Mouse (Mus musculus): ENCODE data around the gene Cdyl.

The Cdyl gene

DNA sequence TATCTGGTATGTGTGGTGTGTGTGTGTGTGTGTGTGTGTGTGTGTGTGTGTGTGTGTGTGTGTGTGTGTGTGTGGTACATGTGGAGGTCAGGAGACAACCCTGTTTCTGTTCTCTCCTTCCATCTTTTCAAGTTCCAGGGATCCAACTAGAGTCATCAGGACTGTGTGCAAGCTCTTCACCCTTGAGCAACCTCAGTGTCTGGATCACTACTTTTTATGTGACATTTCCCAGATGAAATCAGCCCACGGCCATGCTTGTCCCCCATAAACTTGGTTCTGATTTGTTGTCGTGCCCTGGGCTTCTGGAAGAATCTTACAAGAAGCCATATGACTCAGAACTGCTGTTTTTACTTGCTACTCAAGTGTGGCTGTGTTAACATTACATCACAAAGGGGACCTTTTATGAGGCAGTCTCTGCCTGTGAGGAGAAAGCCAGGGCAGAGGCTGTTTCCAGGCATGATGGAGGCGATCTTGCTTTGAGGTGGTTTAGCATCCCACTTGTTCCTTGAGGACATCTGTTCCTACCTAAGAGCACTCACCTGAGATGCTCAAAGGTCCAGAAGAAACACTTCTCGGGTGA is at the start of gene Cdyl:
Gene Cdyl (plus strand): TSS at position 428 of the 580 bp plus-strand sequence.
- in situ Hi-C loops (cut with MboI, MseI), result no loop called here

GRCm38 (mm10) chr13:35610718-35611117 is 48.9 kb upstream of the Cdyl start:
- in situ Hi-C loops (cut with MboI, MseI), result no loop called here

DNA sequence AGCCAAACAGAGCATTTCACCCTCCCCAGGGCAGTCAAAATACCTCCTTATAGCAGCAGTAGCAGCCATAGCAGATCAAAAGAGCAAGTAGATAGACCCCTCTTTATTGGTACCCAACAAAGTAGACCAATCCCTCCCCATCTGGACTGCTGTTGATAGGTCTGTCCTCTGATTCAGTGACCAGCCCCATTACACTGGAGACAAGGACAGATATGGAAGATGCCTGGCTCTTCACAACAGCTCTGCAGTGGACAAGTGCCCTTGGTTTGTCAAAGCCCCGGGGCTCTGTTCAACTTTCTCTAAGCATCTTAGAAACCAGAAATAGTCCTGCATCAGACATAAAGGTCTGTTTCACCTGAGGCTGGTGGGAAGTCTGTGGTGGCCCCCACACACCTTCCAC is 47.1 kb upstream of the Cdyl start:
- in situ Hi-C loops (cut with MboI, MseI), result no loop called here

DNA sequence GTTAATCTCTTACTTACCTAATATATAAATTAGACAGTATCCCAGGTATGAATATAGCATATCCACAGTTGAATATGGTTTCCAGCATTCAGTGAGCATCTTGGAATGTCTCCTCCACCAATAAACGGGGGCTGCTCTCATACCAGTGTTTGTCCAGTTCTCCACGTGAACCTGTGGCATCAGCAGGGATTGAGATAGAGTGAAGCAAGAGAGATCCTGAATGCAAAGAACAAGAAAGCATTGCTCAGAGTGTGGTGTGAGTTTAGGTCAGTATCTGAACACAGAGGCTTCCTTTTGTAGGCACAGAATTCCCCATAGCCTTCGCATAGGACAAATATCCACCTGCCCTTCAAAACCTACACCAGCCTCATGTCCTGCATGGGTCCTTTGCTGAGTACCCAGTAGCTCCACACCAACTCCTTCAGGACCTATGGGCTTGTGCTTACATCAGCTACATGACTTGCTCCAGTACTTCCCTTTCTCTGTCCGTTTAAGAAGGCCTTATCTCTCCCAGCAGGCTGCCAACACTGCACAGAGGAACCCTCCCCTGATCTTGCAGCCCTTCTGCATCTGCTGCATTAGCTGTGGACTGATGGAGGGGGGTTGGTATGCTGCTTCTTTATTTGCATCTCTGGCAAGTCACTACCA is 44.7 kb upstream of the Cdyl start:
- in situ Hi-C loops (cut with MboI, MseI), result no loop called here

GRCm38 (mm10) chr13:35616524-35617099 is 43.0 kb upstream of the Cdyl start:
- in situ Hi-C loops (cut with MboI, MseI), result no loop called here

DNA sequence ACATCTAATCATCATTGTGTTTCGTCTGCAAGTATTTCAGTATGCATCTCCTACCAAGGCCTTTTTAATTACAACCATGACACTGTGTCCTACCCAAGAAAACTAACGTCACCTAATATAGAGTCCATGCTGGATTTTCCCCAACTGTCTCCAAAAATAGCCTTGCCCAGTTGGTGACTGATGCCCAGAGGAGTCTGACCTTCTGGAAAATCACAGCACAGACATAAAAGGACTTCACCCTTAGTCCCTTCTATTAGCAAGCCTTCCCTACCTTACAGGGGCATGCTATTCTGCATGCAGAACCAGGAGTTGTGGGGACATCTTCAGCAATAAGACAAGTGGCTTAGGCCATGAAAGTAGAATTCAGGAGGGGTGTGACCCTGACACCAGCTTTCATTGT is 40.3 kb upstream of the Cdyl start:
- in situ Hi-C loops (cut with MboI, MseI), result no loop called here

- in situ Hi-C loops (cut with MboI, MseI), result no loop called here
These were observed 38.9 kb upstream of the Cdyl start for GRCm38 (mm10) chr13:35620756-35621155.

DNA sequence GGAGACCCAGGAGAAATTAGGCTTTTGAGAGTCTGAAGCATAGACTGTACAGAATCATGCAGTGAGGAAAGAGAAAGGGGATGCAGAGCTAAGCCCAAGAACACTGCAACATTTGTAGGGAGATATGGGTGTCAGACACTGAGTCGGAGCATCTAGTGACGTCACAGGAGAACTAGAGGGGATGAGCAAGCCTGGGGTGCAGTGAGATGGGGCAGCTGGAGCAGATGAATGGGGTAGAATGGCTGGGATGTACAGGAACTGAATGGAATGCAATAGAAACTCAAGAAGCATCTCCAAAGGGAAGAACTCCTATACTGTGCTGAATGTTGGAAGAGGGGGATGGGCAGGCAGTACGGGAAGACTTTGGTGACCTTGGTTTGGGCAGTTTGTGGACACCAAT is 34.8 kb upstream of the Cdyl start:
- in situ Hi-C loops (cut with MboI, MseI), result no loop called here

DNA sequence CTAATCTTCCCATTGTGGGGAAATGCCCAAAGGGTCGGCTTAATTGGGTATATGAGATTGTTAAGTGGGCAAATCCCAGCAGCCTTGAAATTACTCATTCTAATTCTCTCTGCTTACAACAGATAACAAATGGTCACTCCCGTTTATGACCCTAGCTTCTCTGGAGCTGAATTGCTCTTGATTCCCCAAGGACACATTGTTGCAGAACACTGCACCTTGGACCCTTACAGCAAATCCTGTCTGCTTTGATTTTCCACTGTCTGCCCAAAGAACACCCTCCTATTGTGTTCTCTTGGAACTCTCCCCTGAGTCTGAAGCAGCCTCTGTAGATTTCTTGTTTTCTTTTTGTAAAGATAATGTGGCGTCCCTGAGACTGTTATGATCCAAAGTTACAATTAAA is 34.1 kb upstream of the Cdyl start:
- in situ Hi-C loops (cut with MboI, MseI), result no loop called here

- in situ Hi-C loops (cut with MboI, MseI), result no loop called here
These were observed 32.3 kb upstream of the Cdyl start for GRCm38 (mm10) chr13:35627319-35627718.

GRCm38 (mm10) chr13:35647132-35647823 is 12.4 kb upstream of the Cdyl start:
- in situ Hi-C loops (cut with MboI, MseI), result no loop called here

GRCm38 (mm10) chr13:35650284-35650872 is 9.3 kb upstream of the Cdyl start:
- in situ Hi-C loops (cut with MboI, MseI), result no loop called here

GRCm38 (mm10) chr13:35652851-35653250 is 6.8 kb upstream of the Cdyl start:
- in situ Hi-C loops (cut with MboI, MseI), result no loop called here

DNA sequence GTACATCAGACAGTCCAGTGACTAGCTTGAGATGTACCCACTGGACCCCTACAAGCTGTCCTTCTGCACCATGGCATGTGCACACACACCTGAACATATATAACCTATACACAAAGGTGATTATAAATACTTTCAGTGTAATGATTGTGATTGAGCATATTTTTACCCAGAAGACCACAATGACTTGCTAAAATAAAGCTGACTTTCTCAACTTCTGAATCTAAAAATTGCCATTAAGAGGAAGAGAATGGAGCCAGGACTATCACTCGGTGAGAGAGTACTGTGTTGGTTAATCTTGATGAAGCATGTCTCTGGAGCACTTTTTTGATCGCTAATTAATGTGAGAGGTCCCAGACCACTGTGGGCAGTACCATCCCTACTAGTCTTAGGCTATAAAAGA is 2.8 kb upstream of the Cdyl start:
- in situ Hi-C loops (cut with MboI, MseI), result no loop called here

DNA sequence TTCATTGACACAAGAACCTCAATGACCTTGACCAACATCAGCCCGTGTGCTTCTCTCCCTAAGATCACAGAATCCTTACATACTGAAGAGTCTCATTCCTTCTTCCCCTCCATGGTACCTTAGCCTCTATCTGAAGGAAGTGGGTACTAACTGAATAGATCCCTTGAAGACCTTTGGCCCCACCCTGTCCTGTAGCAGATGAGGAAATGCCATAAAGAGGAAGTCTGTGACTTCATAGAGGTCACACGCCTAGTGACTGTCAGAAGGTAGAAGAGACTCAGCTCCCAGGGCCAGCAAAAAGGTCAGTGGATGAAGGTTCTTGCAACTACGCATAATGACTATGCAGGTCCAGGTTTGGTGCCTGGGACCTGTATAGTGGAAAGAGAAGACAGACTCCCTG is 5.8 kb downstream of the Cdyl start:
- in situ Hi-C loops (cut with MboI, MseI), result no loop called here

GRCm38 (mm10) chr13:35669910-35670469 is 10.4 kb downstream of the Cdyl start:
- in situ Hi-C loops (cut with MboI, MseI), result loop anchor here (10.0 kb wide), 1 partner anchor 1215 kb away; no protein-coding TSS in a partner anchor

GRCm38 (mm10) chr13:35670875-35671274 is 11.2 kb downstream of the Cdyl start:
- in situ Hi-C loops (cut with MboI, MseI), result loop anchor here (10.0 kb wide), 1 partner anchor 1216 kb away; no protein-coding TSS in a partner anchor

DNA sequence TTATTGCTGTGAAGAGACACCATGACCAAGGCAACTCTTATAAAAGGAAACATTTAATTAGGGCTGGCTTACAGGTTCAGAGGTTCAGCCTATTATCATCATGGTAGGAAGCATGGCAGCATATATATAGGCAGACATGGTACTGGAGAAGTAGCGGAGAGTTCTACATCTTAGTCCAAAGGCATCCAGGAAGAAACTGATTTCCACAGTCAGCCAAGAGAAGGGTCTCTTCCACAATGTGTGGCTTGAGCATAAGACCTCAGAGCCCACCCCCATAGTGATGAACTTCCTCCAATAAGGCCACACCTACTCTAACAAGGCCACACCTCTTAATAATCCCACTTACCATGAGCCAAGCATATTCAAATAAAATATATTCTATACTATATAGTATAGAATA is 17.3 kb downstream of the Cdyl start:
- in situ Hi-C loops (cut with MboI, MseI), result loop anchor here (10.0 kb wide), 1 partner anchor 1222 kb away; no protein-coding TSS in a partner anchor

GRCm38 (mm10) chr13:35677433-35678051 is 17.9 kb downstream of the Cdyl start:
- in situ Hi-C loops (cut with MboI, MseI), result loop anchor here (10.0 kb wide), 1 partner anchor 1223 kb away; no protein-coding TSS in a partner anchor

DNA sequence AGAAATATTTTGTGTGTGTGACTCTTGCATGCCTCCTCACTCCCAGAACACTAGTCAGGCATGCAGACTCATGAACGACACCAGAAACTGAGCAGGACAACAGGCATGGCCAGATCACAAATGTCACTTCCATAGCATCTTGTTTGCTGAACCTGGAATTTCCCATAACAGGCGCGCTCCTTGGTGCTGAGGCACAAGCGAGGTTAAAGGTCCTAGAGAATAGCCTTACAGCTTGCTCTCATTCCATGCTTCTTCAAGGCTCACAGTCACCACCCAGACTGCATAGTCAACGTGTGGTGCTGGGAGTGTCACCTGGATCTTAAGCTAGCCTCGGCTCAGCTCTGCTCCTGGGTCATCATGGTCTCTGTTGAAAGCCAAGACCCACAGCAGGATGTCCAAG is 19.1 kb downstream of the Cdyl start:
- in situ Hi-C loops (cut with MboI, MseI), result loop anchor here (10.0 kb wide), 1 partner anchor 1224 kb away; no protein-coding TSS in a partner anchor

GRCm38 (mm10) chr13:35681361-35681760 is 21.7 kb downstream of the Cdyl start:
- in situ Hi-C loops (cut with MboI, MseI), result no loop called here
